Mouse (Mus musculus): Measurements from ENCODE around the gene Apol6.

Gene Apol6

DNA sequence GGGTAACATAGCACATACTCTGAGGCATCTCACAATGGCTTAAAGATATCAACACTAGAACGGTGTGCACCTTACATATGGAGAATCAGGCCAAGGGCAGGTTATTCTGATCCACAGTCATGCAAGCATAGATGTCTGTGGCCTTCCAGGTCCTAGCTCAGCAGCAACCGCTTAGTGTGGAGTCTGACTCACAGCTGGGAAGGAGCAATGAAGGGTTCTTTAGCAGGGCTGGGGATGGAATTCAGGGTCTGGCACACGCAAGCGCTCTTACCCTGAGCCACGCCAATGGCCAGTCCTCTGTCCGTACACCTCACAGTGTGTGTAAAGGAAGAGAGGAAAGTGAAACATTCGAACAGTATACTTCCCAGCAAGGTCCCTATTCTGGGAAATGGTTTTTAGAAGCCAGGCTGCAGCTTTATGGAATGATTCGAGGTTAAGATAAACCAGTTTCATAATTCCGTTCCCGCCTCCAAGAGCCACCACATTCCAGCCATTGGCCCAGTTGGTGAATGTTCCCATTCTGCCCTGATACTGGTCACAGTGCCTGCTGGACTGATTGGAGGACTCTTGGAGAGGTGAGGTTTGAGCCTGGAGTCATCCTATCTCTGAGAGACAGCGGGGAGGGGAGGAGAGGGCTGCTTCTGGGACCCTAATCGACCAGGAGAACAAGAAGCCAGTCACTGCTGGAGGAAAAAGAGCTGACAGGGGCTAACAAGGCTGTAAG is at the start of gene Apol6:
TSS of gene Apol6 (plus strand) at position 133 of the 724 bp plus-strand sequence.
- DNase-seq, result no peak

DNA sequence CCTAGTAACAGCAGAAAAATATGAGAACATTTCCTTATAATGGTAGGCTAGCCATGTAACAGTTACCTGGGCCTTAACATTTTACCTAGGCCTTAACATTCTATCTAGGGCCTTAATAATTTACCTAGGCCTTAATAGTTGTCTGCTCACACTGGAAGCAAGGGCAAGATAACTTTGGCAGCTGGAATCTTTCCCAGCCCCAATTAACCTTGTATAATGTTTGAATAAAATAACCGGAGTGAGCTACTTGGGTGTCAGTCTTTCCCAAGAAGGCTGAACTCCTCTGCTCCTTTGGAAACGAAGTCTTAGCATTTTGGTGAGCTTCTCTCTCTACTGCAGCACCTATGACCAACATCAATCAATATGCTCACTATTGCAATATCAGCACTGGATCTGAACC is 46.5 kb upstream of the Apol6 start:
- no peak for DNase-seq

DNA sequence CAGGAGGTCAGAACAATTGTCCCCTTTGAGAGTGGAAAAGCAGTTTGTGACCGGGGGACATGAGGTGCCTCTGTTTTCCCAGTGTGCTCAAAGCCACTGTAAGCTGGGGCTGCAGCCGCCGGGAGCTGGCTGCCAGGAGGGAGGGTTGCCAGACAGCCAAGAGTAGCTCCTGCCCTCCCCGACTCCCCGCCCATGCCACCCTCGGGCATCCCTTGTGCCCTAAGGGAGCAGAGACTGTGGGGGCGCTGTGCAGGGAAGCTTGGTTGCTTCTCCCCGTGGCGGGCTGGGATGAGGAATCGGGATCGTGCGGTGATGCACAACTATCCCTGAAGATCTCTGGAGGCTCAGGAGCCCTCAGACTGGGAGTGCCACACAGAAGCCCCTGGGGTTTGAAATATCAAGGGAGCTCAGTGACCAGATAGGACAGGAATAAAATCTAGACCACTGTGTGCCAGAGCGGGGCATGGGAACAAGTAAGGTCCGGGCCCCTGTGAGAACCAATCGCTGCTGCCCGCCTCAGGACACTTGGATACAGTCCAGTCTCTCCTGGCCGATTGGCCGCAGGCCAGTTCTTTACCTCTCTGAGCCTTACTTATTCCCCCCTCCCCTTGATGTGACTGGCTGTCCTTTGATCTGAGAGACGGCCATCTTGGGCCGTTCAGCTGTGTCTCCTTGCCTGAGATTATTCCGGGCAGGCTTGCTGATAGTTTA is 45.5 kb upstream of the Apol6 start:
- peak; percentile 29 to 51 for DNase-seq

DNA sequence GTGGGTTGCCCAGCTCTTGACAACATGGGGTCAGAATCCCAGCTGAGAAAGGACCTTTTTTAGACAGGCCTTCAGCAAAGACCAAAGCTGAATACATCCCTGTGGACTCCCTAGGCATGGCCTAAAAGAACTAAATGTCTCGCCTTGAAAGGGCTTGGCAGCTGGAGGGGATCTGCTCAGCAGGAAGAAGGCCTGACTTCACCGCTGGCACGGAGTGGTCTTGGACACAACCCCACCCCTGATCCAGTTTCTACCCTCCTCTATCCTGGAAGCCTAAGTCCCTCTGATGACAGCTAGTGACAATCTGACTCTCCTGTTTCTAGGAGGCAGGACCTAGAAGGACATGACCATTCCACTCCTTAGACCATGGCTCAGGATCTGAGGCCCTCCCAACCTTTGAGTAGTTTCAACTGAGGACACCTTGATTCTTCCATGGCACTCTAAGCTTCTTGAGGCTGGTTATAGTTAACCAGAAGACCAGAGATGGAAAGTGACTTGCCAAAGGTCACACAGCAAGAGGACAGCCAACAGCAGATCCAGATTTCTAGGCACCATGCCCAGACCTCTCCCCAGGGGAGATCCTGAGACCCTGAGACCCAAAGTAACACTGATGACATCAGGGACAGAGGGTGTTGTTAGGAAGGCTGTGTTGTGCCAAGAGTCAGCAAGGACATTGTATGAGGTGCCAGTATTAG is 41.2 kb upstream of the Apol6 start:
- DNase-seq, result no peak

DNA sequence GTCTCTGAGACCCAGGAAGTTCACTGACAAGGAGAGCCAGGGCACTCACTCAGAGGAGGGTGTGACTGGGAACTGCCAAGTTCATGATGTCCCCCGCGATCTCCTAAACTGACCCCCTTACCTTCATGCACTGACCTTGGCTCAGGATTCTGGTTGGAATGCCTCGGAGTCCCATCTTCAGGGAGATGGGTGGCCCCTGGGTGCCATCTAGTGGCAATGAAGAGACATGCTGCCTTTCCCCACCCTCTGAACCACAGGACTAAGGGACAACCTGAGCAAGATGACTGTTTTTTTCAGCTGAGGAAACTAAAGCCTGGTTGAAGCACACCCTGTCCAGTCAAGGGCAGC is 40.7 kb upstream of the Apol6 start:
- DNase-seq, result peak; percentile 59 to 70

DNA sequence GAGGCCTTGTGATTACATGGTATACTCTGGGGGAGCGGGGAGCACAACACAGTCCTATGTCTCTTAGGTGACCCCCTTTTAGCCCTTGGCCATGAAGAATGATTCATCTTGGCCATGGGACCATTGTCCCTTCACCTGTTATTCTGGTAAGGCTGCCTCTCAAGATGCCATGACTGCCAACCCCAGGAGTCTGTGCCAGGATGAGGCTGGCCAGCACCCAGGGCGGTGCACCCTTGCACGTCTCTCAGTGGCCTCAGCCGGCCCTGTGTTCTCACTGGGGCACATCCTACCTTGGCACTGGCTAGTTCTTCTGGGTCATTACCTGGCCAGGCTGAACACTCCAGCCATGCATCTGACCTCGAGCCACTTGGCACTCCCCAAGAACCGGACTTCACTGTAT is 35.7 kb upstream of the Apol6 start:
- no peak for DNase-seq

DNA sequence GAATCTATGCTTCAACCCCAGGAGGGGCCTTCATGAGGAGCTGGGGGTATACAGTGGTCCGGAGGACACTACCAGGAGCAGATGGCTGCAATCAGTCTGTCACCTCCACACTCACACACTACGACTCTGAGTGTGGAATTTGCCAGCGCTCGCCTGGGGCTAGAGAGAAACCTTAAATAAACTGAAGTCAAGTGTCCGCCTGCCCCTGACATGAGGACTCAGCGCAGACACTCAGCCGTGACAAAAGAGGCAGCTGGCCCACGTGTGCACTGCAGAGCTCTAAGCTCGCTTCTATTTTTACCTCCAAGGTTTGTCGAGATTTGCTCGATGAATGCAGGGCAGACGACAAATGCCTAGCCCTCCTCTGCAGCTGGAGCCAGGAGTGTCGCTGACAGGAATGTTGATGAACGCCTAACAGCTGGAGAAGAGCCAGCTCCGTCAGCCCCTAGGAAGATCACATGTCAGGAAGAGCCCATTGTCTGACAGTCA is 30.7 kb upstream of the Apol6 start:
- peak; percentile 61 to 74 for DNase-seq

DNA sequence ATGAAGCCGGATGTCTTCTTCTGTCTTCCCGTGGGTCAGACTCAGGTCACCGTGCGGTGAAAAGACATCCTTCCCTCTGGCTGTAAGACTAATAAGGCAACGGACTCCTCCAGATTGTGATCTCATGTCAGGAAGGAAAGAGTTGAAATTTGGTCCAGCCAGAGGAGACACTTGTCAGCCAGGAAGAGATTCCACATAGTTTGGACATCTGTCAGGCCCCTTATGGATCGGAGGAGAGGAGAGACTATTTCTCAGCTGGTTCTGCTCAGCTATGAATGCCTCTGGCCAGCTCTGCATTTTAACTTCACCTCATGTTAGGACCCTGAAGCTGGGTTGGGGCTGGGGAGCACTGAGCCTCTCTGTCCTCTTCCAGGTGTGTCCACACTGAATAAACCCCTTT is 30.1 kb upstream of the Apol6 start:
- DNase-seq, result peak in 1 of 2 experiments; percentile 32

DNA sequence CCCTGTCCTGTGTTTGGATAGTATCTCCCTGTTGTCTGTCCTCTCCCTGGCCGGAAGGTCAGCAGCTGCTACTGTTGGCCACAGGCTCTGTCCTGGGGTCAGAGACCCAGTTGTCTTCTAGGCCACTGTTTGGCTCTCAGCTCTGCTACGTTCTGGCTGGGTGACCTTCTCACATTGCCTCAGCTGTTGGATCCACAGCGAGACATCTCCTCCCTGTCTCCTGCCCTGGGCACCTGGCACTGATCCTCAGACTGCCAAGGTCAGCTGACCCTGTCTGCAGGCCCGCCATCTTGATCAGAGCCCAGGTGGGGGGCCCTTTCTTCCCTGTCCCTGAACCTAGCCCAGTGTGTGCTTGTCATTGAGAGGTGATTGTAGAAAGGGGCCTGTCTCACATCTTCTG is 29.5 kb upstream of the Apol6 start:
- peak in 1 of 2 experiments; percentile 14 for DNase-seq

DNA sequence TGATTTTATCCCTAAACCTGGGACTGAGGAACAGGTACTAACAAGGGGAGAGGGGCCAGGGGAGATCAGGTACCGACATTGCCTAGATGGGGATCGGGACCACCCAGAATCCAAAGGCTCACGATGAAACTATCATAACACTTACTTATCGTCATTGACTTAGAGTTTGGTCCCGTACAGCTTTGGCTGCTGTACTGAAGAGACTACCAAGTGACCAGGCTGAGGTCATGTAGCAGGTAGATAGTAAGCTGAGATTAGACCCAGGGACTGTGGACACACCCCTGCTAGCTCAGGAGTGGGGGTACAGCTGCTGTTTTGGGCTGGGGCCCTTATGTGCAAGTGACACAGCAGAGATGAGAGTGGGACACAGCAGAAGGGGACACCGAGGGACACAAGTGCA is 28.0 kb upstream of the Apol6 start:
- no peak for DNase-seq

DNA sequence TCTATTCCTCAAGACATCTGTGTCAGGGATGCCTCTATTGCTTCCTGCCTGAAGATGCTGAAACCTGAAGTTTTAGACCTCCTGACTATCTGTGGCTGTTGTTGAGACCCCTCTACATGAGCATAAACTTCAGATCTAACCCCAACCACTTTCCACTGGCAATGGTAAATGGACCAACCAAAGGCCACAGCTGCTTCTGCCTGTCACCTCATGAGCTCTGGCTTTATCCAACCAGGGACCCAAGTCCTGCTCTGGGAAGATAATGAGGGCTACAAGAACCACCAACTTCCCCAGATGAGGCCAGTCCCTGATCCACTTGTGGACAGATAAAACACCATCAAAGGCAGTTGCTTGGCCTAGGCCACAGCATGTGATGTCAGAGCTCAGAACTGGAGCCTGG is 26.6 kb upstream of the Apol6 start:
- DNase-seq, result no peak

DNA sequence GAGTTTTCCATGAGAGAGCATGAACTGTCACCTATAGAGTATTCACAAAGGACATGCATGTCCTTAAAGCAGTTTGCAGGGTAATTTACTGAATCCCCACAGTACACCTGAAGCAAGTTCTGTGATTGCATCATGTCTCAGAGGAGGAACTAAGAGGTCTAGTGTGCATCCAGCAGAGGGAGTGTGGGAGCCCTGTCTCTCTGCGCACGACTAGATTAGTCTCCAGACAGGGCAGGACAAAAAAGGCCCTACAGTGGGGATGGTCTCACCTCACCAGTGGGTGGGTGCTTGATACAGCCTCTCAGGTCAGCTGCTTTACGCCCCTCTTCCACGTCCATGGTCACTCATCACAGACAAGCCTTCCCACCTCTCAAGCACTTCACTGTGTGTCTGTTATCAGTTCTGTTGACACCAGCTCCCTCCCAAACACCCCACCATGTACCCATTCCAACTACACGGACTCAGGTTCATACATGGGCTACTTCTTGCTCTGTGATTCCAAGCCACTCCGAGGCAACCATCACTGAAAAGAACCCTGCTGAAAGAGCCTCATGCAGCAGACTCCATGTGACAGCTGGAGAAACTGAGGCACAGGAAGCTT is 25.7 kb upstream of the Apol6 start:
- DNase-seq, result peak; percentile 59 to 69

DNA sequence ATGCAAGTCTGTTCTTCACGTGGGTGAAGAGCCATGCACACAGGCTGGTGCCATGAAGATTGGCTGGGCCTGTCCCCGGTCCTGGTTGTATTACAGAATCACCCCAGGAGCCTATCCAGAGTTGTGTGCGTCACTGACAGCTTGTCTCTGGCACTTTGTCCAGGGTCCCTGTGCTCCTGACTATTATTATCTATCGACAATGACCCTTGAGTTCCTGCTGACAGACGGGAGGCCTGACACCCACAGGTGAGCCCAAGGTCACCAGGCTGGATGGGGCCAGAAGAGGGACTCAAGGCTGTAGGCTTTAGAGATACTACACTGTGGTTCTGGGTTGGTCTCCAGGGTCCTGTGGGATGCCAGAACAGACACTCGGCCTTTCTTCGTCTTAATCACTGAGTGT is 25.0 kb upstream of the Apol6 start:
- DNase-seq, result no peak

DNA sequence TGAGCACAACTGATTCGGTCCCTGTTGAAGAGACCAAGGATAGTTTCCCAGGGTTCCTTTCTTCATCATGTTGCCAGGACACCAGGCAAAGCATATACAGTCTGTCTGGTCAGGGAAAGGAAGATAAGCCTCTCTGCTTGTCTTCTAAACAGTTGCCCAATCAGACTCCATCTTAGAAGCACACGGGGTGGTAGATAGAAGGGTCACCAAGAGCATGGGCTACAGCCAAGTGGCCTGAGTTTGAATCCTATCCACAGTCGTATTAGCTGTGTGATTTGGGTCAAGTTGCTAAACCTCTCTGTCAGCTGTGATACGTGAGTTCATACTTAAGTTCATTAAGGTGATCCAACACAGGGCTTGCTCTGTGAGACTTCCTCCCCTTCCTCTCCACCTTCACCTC is 24.4 kb upstream of the Apol6 start:
- DNase-seq, result no peak

DNA sequence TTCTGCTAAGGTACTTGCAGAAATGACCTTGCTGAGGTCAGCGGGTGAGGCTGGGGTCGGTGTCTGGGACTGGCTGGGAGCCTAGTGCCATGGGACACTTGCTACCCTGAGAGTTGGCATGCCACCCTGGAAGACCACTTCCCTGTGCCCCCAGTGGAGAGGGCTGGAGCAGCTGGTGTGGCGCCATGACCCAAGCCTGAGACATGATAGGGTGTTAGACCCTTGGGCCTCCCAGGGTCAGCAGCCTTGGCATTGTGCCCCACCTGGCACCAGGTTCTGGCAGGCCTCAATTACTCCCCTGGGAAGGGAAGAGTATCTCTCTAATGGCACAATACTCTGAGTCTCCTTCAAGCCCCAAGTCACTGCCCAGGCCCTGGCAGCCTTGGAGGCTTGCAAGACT is 23.5 kb upstream of the Apol6 start:
- no peak for DNase-seq

DNA sequence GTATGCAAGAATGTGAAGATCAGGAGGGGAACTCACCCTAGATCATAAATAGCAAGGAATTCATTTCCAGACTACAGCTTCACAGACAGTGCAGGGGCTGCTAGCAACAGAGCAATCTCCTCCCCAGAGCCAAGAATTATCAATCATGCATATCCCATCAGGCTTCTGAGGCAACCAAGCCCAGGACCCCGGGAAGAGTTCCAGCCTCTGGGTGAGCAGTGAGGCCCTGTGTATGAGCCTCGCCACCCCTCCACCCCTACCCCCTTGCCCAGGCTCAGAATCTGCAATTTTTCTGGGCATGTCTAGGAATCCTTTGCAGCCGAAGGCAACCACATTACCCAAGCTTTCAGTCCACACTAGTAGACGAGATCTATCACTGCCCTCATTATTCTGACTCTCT is 22.7 kb upstream of the Apol6 start:
- DNase-seq, result no peak

DNA sequence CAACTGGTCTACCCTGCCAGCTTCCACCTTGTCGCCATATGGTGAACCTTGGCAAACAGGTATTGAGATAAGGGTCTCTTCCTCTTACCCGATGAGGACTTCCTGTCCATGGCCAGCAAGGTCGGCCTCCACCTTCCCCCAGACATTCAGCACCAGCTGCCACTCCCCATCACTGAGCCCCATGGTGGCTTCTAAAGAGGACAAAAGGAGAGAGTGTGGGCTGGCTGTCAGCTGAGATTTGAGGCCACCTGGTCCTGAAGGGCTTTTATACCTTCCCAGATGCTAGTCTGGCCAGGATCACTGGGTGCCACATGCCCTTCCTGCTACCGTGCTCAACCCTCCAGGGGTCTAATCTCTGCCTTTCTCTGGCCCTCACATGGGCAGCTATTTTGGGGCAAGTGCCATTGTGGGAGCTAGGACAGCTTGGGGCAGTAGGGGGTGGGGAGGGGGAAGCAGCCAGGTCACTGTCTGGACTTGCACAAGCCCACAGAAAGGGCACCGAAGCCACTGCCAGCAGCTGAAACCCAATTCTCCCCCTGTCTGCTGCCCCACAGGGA is 22.1 kb upstream of the Apol6 start:
- DNase-seq, result no peak

DNA sequence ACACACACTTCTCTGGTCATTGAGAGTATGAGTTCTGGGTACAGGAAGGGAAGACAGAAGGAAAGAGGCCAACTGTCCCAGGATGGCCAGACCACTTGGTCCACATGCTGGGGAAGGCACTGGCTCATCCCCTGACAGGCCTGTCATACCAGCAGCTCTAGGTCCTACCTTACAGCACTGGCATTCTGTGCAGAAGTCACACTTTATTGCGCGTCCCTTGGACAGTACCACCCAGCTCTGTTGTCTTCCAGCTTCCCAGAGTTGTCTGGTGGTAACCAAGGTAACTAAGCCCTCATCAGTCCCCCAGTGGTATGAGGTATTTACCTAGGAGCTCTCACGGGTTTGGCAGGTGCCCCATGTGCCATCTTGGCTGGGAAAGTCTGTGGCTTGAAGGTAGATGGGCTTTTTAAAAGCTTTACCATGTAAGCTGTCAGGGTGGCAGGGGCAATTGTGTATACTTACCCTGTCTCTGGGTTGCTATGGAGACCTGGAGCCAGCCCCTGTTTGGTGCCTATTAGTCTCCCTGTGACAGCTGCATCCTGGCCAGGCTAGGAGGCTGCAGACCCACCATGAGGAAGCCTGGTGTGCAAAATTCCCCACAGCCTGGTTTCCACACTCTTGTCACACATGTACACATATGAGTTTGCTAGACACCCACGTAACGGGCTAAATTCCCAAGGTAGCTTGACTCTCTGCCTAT is 18.5 kb upstream of the Apol6 start:
- DNase-seq, result no peak

DNA sequence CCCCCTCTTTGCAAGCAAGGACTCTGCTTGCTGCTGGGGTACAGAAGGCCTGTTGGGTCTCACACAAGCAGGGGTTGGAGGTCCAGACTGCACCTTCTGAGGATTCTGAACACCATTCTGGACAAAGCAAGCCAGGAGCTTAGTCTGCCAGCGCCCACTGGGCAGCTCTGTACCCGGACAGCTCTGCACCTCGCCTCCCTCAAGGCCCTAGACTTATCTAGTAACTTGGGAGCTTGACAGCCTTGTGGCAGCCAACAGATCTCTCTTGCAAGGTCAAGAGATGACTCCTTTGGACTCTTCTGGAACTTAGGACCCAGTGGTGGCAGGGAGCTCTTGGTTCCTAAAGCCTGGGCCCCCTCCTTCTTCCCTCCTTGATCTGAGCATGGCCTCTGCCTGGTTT is 17.4 kb upstream of the Apol6 start:
- DNase-seq, result no peak

DNA sequence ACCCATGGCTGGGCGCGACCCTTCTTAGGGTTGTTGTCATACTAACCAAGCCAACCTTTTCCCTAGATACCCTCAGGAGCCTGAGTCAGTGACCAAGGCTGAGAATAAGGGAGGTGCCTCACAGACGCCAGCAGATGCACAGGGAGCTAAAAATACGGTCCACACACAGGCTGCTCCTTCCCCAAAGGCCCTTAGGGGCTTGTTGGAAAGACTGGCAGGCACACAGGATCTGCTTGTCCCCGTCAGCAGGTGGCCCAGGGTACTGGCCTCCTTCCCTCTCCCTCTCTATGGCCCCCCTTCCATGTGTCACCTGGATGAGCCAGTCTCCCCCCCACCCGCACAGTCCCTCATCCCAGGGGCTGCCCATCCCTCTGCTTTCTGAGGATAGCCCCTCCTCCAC is 16.9 kb upstream of the Apol6 start:
- DNase-seq, result no peak

DNA sequence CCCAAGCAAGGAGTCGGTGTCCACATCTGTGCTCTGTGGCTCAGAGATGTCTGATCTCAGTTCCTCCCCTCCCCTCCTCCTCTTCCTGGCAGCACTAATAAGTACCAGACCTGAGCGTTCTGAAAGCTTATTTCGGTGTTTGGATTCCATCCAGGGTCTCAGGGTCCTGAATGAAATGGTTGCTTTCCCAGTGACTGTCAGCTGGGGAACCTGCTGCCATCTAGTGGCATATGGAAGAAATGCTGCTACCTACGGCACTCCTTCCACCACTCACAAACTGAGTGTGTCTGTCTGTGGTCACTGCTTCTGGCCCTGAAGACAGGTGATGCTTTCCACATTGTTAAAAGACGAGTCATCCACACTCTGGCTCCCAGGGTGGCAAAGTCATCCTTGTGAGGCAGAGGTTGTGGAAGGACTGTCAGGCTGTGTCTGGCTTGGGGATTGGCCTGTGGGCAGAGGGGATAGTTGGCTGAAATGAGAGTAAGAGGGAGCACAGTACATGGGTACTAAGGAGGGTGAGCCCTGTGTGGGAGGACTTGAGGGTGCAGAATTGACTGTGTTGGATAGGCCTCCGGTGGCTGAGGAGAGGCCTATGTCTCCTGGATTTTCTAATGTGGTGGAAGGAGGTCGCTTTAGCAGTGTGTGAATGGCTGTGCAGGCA is 15.1 kb upstream of the Apol6 start:
- peak; percentile 71 to 76 for DNase-seq

DNA sequence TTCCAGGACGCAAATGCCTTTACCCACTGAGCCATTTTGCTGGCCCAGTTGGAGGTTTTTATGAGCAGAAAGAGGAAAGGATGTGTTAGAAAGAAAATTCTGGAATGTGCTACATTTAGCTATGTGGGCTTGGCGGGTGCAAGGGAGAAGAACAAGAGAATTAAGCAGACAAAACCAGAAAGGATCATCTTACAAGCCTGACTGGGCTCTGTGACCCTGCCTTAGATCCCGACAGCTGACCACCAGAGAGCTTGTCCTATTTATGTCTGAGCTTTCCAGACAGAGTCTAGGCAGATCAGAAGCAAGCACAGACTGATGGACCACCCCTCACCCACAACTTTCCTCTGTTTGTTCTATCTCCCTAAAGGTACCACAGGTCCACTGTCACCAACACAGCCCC is 13.3 kb upstream of the Apol6 start:
- no peak for DNase-seq

Measured in kidney, postnatal 4 days (tissue).